Mouse (Mus musculus) heart, embryonic 10.5 days (tissue): ENCODE results near the gene Cd5. TPM values are rescaled to one million over a fixed set of nuclear protein-coding genes. Genes with fewer than 3 reads are reported as not detected.
A peak's percentile ranks its signal among the peaks of the same experiment; 100 is the strongest.

Experiments
- DNase-seq: peaks from one replicate; pipeline ENCODE4 v3.0.0-alpha.2; 2017; ENCODE audit warnings: low spot score
- H3K27ac ChIP-seq: fragments of 300-500 bp; sonication (generic); 2 replicates; pipeline ENCODE4 v1.5.1; 2016; ENCODE audit warnings: mild to moderate bottlenecking
- H3K27me3 ChIP-seq: fragments of 300-500 bp; sonication (generic); 2 replicates; pipeline ENCODE4 v1.6.1; 2016; ENCODE audit warnings: mild to moderate bottlenecking; ENCODE audit not compliant: poor library complexity, insufficient read depth, severe bottlenecking
- H3K36me3 ChIP-seq: fragments of 300-500 bp; sonication (generic); 2 replicates; pipeline ENCODE4 v1.6.1; 2016; ENCODE audit warnings: mild to moderate bottlenecking, moderate library complexity
- H3K4me1 ChIP-seq: fragments of 300-500 bp; sonication (generic); 2 replicates; pipeline ENCODE4 v1.6.1; 2016; ENCODE audit warnings: mild to moderate bottlenecking
- H3K4me3 ChIP-seq: fragments of 300-500 bp; sonication (generic); 2 replicates; pipeline ENCODE4 v1.5.1; 2016; ENCODE audit warnings: mild to moderate bottlenecking, moderate library complexity
- H3K9me3 ChIP-seq: fragments of 300-500 bp; sonication (generic); 2 replicates; pipeline ENCODE4 v1.6.1; 2016; ENCODE audit warnings: mild to moderate bottlenecking, moderate library complexity
- WGBS: fragments of 180-500 bp; shearing (Covaris S2); methylation state at CpG from one replicate; pipeline ENCODE4 v1.1.7; 2016; 5-methylcytosine and 5-hydroxymethylcytosine counted together
- polyA plus RNA-seq: library from polyadenylated mRNA; unstranded; fragments of >200 nt; fragmentation: Nextera tagmentation; extraction: Ambion mirVana; gene quantifications from 2 replicates; pipeline ENCODE4 v1.2.1, GENCODE M21; 2016

Cd5 gene
- 0.18 and 0.28 TPM in 2 replicates for polyA plus RNA-seq

DNA sequence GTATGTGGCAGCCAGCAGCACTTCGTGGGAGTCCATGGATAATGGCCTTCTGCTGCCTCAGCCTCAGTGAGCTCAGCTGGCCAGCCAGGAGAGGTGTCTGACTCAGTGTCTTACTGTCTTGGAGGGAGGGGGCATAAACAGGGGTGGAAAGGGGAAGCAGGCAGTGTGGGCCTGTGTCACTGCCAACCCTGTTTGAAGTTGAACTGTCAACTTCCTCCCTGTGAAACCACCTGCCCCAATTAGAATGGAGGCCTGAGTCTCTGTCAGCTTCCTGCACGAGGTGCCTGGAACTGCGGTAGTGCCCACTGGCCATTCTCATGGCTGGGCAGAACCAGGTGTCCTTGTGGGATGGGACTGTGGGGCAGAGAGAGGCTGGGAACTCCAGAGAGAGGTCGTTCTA, at the start of gene Cd5:
Cd5 (minus strand) TSS at position 192 of the 400 bp plus-strand sequence.
- peak; percentile 73 for DNase-seq
- Histone ChIP-seq H3K27ac (no peak within 1 kb of the TSS), H3K27me3 (0 out of 2 replicates have a peak, but pooled peaks cover 5% of the 10 kb centered on the region), H3K4me1 (peaks cover 14% of the 10 kb centered on the region), H3K4me3 (no peak within 1 kb of the TSS), H3K36me3 (no peaks in the 10 kb centered on the region), H3K9me3 (no peaks in the 10 kb centered on the region)
- 76% methylated on average over 4 of the region's 4 CpGs for WGBS

DNA sequence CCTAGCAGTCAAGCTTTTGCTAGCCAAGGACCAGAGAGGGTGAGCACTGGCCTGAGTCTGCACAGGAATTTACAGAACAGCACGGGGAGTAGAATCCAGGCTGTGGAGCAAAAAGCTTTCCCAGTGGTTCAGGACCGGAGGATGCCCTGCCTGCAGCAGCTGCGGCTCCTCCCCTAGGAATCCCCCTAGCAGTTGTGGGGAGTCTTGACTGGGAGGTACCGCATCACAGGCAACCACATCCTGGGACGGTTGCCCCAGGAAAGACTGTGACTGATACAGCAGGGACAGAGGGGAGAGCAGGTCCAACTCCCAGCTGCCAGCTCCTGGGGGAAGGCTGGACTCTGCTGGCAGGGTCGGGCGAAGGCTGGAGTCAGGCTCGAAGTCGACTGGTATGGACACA, 49.4 kb upstream of the Cd5 start:
- DNase-seq, result no peak
- H3K4me1 ChIP-seq, result peaks cover 17% of the 10 kb centered on the region
- H3K27ac ChIP-seq, result no peak overlapping the region
- peaks cover 25% of the 10 kb centered on the region for H3K27me3 ChIP-seq
- WGBS, result 67% methylated on average over 9 of the region's 9 CpGs
- no peaks in the 10 kb centered on the region for H3K36me3 ChIP-seq
- no peaks in the 10 kb centered on the region for H3K9me3 ChIP-seq
- H3K4me3 ChIP-seq, result no peak overlapping the region

DNA sequence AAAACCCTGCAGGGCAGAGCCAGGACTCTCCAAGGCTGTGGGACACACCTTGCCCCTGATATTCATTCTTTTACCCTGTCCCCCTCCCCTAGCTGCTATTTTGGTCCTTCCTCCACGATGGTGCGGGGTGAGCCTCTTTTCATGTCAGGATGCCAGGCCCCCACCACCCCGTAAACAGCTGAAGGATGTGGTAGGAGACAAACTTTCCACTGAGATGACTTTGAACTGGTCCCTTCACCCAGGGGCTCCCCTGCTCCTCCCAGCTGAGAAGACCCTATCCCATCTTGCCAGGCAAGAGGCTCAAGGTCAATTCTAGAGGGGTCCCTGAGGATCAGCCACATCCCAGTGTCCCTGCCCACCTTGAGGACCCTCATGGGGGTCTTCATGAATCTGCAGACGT, 48.6 kb upstream of the Cd5 start:
- H3K27ac ChIP-seq, result no peak overlapping the region
- no peak for DNase-seq
- WGBS, result 77% methylated on average over 4 of the region's 4 CpGs
- no peak overlapping the region for H3K4me3 ChIP-seq
- H3K36me3 ChIP-seq, result no peaks in the 10 kb centered on the region
- peaks cover 17% of the 10 kb centered on the region for H3K4me1 ChIP-seq
- no peaks in the 10 kb centered on the region for H3K9me3 ChIP-seq
- H3K27me3 ChIP-seq, result peaks cover 22% of the 10 kb centered on the region

DNA sequence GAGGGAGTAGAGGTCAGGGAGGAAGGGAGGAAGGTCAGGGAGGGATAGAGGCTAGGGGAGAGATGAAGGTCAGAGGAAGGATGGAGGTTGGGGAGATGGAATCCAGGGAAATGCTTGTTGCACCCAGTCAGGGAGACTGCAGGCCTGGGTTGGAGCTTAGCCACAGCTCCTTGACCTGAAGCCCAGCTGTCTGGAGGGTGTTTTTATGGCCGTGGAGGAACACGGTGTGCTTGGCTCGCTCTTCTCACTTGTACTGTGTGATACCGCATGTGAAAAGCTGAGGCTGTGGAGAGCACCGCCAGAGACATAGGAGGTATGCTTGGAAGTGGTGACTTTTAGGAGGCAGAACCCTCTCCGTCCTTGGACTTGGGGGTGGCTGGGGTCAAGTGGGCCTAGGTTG, 48.0 kb upstream of the Cd5 start:
- Histone ChIP-seq H3K36me3 (no peaks in the 10 kb centered on the region), H3K27me3 (peaks cover 16% of the 10 kb centered on the region), H3K4me3 (no peak overlapping the region), H3K9me3 (no peaks in the 10 kb centered on the region), H3K27ac (no peak overlapping the region), H3K4me1 (peaks cover 17% of the 10 kb centered on the region)
- WGBS, result 90% methylated on average over 6 of the region's 6 CpGs
- DNase-seq, result no peak

DNA sequence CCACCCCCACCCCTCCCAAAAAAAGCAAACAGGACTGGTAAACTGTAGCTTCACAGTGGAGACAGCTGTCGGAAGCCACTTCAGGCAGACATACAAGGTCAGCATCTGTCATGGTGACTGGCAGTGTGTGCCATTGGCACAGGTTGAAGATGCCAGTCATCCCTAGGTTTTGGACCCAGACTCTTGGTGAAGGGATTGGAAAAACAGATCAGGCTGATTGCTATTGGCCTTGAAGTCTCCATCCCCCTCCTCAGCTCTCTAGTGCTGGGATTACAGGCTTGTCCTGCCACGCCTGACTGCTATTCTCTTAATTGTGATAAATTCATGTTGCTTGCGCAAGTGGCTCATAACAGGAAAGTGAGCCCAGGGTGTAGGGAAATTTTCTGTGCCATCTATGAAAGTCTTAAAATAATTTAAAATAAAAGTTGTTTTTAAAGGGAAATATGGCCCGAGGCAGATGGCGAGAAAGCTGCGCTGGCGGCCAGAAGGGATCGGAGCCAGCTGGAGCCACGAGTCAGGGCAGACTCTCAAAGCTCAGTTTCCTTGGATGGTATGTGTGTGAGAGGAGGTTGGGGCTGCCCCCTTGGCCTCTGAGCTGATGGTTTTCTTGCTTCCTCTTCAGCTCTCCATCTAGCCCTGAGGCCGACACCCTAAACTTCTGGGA, 46.1 kb upstream of the Cd5 start:
- H3K27ac ChIP-seq, result no peak overlapping the region
- no peaks in the 10 kb centered on the region for H3K9me3 ChIP-seq
- no peak overlapping the region for H3K4me3 ChIP-seq
- 84% methylated on average over 10 of the region's 10 CpGs for WGBS
- peaks cover 16% of the 10 kb centered on the region for H3K27me3 ChIP-seq
- no peaks in the 10 kb centered on the region for H3K36me3 ChIP-seq
- no peak for DNase-seq
- peaks cover 14% of the 10 kb centered on the region for H3K4me1 ChIP-seq

DNA sequence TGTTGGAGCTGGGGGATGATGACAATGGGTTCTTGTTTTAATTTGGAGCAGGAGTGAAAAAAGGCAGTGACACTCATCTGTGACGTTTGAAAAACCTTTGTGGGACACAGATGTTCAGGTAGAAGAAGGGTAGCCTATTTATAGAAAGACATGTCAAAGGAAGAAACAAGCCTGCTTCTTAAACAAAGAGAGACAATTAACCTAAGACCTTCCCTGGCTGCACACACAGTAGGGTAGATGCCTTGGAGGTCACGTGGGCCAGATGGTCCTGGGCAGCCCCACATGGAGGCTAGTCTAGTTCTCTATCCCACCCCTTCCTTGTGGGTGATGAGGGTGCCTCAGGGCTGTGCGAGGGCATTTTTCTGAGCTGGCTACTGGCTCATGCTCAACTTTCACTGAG, 45.3 kb upstream of the Cd5 start:
- peaks cover 16% of the 10 kb centered on the region for H3K27me3 ChIP-seq
- WGBS, result 41% methylated on average over 3 of the region's 3 CpGs
- no peak for DNase-seq
- H3K4me1 ChIP-seq, result peaks cover 8% of the 10 kb centered on the region; the same call in 1 of the 2 replicates
- no peak overlapping the region for H3K27ac ChIP-seq
- H3K4me3 ChIP-seq, result no peak overlapping the region
- no peaks in the 10 kb centered on the region for H3K9me3 ChIP-seq
- H3K36me3 ChIP-seq, result no peaks in the 10 kb centered on the region

DNA sequence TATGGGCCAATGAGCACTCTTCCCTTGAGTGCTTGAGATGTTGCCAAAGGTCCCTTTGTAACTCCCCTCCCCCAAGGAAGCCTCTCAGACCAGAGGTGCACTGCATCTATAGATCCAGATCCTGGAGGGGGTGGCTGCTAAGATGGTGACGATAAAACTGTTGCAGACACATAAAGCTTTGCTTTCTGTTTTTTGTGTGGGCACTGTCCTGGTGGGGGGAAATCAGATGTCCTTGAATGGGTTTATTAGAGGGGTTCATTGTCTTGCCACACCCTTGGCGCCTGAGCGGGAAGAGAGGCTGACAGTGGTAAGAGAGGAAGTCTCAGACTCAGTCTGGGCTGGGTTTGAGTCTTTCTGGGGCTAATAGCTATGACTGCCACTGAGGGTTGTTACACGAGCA, 44.4 kb upstream of the Cd5 start:
- H3K9me3 ChIP-seq, result no peaks in the 10 kb centered on the region
- no peaks in the 10 kb centered on the region for H3K36me3 ChIP-seq
- H3K27ac ChIP-seq, result no peak overlapping the region
- 80% methylated on average over 4 of the region's 4 CpGs for WGBS
- DNase-seq, result no peak
- H3K4me3 ChIP-seq, result no peak overlapping the region
- peaks cover 8% of the 10 kb centered on the region; the same call in 1 of the 2 replicates for H3K4me1 ChIP-seq
- peaks cover 10% of the 10 kb centered on the region for H3K27me3 ChIP-seq

DNA sequence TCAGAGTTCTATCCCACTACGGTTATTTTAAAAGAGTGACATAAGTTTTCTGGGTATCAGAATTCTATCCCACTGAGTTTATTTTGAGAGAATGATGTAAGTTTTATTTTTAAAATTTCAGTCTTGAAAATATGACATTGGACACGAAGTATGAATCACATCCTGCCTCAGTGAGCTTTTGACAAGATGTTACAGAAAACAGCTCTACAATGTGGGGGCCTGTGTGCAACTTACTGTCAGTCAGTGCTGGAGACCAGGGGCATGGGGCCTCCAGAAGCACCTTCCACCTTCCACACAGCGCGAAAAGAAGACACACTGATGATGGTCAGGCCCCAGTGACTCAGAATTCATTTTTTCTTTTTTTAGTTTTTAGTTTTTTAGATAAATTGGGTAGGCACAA, 42.8 kb upstream of the Cd5 start:
- no peak for DNase-seq
- peaks cover 8% of the 10 kb centered on the region; the same call in 1 of the 2 replicates for H3K4me1 ChIP-seq
- 78% methylated on average over 4 of the region's 4 CpGs for WGBS
- H3K27ac ChIP-seq, result no peak overlapping the region
- H3K36me3 ChIP-seq, result no peaks in the 10 kb centered on the region
- no peaks in the 10 kb centered on the region for H3K9me3 ChIP-seq
- H3K4me3 ChIP-seq, result no peak overlapping the region
- 0 out of 2 replicates have a peak, but pooled peaks cover 4% of the 10 kb centered on the region for H3K27me3 ChIP-seq

DNA sequence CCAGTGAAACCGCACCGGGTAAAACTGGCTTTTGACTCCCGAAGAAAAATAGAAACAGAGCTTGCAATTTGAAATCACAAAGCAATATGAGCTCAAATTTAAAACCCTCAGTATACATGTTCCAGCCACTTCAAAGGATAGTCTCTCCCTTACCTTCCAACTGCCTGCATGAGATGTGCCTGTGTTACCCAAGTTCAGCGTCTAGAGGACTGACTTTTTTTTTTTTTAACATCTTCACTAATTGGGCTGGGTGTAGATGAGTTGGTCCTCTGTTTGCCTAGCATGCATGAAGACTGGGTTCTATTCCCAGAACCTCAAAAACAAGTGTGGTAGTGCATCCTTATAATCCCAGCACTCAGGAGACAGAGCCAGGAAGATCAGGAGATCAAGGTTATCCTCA, 38.1 kb upstream of the Cd5 start:
- Histone ChIP-seq H3K27me3 (peaks cover 4% of the 10 kb centered on the region; the same call in 1 of the 2 replicates), H3K4me3 (no peak overlapping the region), H3K9me3 (no peaks in the 10 kb centered on the region), H3K4me1 (no peaks in the 10 kb centered on the region), H3K36me3 (no peaks in the 10 kb centered on the region), H3K27ac (no peak overlapping the region)
- no peak for DNase-seq
- 84% methylated on average over 4 of the region's 4 CpGs for WGBS

DNA sequence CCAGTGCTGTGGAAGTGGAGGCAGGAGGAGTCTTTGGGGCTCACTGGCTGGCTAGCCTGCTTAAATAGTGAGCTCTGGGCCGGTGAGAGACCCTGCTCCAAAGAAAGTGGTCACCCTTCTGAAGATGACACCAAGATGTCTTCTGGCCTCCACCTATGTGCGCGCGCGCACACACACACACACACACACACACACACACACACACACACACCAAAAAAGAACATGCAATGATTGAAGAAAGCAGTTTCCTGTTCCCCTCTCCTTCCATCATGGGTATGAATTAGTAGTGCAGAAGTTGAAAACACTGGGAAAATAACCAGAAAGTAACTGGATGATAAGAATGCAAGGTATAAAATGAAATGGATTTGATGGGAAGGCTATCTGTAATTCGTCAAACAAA, 35.3 kb upstream of the Cd5 start:
- Histone ChIP-seq H3K27ac (no peak overlapping the region), H3K9me3 (no peaks in the 10 kb centered on the region), H3K36me3 (no peaks in the 10 kb centered on the region), H3K4me3 (no peak overlapping the region), H3K4me1 (peaks cover 7% of the 10 kb centered on the region), H3K27me3 (peaks cover 4% of the 10 kb centered on the region; the same call in 1 of the 2 replicates)
- DNase-seq, result no peak
- WGBS, result 89% methylated on average over 6 of the region's 6 CpGs

DNA sequence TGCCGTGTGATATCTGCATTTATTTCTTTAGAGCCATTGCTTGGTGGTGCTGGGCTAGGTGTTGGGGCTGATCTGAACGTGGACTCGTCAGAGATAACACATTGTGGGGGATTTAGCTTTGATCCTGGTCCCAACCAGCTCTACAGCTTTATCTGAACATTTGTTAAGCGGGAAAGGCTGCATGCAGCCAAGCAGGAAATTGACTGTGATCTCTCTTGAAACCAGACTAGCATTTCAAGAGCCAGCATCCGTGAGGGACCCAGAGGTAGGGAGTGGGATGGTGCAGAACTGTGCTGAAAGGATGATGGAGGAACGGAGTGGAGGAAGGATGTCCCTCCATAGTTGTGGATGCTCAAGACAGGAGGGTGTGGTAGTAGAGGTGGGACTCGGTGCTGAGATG, 34.6 kb upstream of the Cd5 start:
- Histone ChIP-seq H3K9me3 (no peaks in the 10 kb centered on the region), H3K27ac (no peak overlapping the region), H3K4me3 (no peak overlapping the region), H3K4me1 (peaks cover 14% of the 10 kb centered on the region), H3K36me3 (no peaks in the 10 kb centered on the region), H3K27me3 (peaks cover 4% of the 10 kb centered on the region; the same call in 1 of the 2 replicates)
- 57% methylated on average over 7 of the region's 7 CpGs for WGBS
- DNase-seq, result no peak

DNA sequence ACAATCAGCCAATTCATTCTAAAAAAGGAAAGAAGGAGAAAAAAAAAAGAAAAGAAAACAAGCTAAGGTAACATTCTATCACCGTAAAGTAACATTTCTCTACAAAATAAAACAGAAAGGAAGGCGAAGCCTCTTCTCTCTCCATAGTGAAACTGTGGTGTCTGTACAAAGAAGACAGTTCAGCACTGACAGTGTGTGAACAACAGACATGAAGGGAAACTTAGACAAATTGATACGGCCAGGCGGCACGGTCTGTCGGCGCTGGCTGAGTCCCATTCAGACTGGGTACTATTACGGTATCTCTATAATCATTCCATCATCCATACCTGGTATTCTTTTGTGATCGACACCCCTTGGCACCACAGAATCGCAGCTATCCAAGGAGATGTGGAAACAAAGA, 34.1 kb upstream of the Cd5 start:
- no peak overlapping the region for H3K27ac ChIP-seq
- 86% methylated on average over 10 of the region's 10 CpGs for WGBS
- H3K27me3 ChIP-seq, result peaks cover 4% of the 10 kb centered on the region; the same call in 1 of the 2 replicates
- peaks cover 15% of the 10 kb centered on the region for H3K4me1 ChIP-seq
- no peaks in the 10 kb centered on the region for H3K36me3 ChIP-seq
- no peak for DNase-seq
- H3K4me3 ChIP-seq, result no peak overlapping the region
- no peaks in the 10 kb centered on the region for H3K9me3 ChIP-seq

DNA sequence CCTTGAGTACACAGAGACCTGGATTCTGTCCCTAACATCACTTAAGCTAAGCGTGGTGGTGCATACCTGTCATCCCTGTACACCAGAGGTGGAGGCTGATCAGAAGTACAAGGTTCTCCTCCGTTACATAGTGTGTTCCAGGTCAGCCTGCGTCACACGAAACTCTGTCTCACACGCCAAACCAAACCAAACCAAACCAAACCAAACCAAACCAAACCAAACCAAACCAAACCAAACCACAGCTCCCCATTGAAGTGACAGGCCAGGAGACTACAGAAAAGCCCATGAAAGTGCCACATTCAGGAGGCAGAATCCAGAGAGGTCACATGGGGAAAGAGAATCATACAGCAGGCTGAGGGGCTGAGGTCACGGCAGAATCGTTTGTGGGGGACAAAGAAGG, 33.2 kb upstream of the Cd5 start:
- Histone ChIP-seq H3K27me3 (peaks cover 4% of the 10 kb centered on the region; the same call in 1 of the 2 replicates), H3K4me3 (no peak overlapping the region), H3K27ac (no peak overlapping the region), H3K36me3 (no peaks in the 10 kb centered on the region), H3K4me1 (peaks cover 15% of the 10 kb centered on the region), H3K9me3 (no peaks in the 10 kb centered on the region)
- WGBS, result 66% methylated on average over 7 of the region's 7 CpGs
- DNase-seq, result no peak
